In the genomic region with DNA sequence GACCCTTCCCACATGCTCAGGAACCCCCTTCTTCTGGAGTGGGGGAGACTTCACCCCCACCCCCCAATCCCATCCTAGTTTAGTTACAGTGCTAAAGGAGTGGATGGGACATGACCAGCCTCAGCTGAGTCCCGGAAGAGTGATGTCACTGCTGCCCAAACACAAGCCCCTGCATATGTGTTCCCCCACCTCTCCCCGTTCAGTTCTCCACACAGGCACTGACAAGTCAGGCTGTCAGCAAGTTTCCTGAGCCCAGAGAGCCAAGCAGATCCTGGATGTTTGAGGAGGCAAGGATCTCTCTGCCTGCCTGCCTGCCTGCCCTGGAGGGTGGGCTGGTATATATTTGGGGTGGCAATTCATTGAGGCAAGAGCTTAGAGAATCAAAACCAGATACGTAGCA, we compare ENCODE assay signal across 9 mouse cellular contexts. TPM values are rescaled to one million over a fixed set of nuclear protein-coding genes. Genes with fewer than 3 reads are reported as not detected.
DNase-seq lines count a peak whose midpoint lies in the region; ATAC-seq lines count a peak whose summit lies in the region.
"Had no signal": no experiment of that assay in that cellular context is flagged by ENCODE, and none has a peak within 500 bp of the region (broad histone marks: within the 10 kb centered on the region; RNA-seq: fewer than 3 reads in every experiment).

No protein-coding gene starts in this region.

- H3K27me3 ChIP-seq in limb, embryonic 13.5 days: peaks cover 3% of the 10 kb centered on the region; the same call in 1 of the 2 replicates
- no peaks in the 10 kb centered on the region for H3K27me3 ChIP-seq in stomach, embryonic 16.5 days (ENCODE audit: control insufficient read depth, insufficient read depth, low read length)

- 13% methylated on average over 3 of the region's 3 CpGs for WGBS in limb, embryonic 13.5 days
- WGBS in stomach, embryonic 16.5 days: 26% methylated on average over 3 of the region's 3 CpGs

- H3K36me3 ChIP-seq in limb, embryonic 13.5 days: peaks cover 90% of the 10 kb centered on the region
- peaks cover 17% of the 10 kb centered on the region for H3K36me3 ChIP-seq in stomach, embryonic 16.5 days (ENCODE audit: control insufficient read depth, insufficient read depth, low read length)

- peaks cover 72% of the 10 kb centered on the region for H3K4me1 ChIP-seq in limb, embryonic 13.5 days
- peaks cover 28% of the 10 kb centered on the region for H3K4me1 ChIP-seq in stomach, embryonic 16.5 days (ENCODE audit: control insufficient read depth, insufficient read depth, low read length)

- H3K4me2 ChIP-seq in limb, embryonic 13.5 days (replicated peaks): peak overlapping the region; percentile 56
- peak overlapping the region; percentile 39 for H3K4me2 ChIP-seq in stomach, embryonic 16.5 days (ENCODE audit: low read depth, low read length)

- H3K9me3 ChIP-seq in limb, embryonic 13.5 days: no peaks in the 10 kb centered on the region
- H3K9me3 ChIP-seq in stomach, embryonic 16.5 days (replicated peaks; ENCODE audit: control insufficient read depth, low read length): no peaks in the 10 kb centered on the region

- H3K4me3 ChIP-seq in limb, embryonic 13.5 days: no peak overlapping the region
- H3K4me3 ChIP-seq in stomach, embryonic 16.5 days (replicated peaks; ENCODE audit: low read length): no peak overlapping the region

- H3K9ac ChIP-seq in limb, embryonic 13.5 days: peak overlapping the region; percentile 57; the same call in 1 of the 2 replicates
- H3K9ac ChIP-seq in stomach, embryonic 16.5 days (ENCODE audit: low read length): peak overlapping the region; percentile 54

- ATAC-seq in frontal cortex, adult (ENCODE audit: low TSS enrichment): 0 out of 2 replicates have a peak, but pooled peaks have one; percentile 6
- ATAC-seq in limb, embryonic 13.5 days (ENCODE audit: low FRiP score, low read depth): peak; percentile 30; the same call in 1 of the 2 replicates
- peak; percentile 22; the same call in 1 of the 2 replicates for ATAC-seq in stomach, embryonic 16.5 days (ENCODE audit: insufficient read depth, low FRiP score)
- no peak for ATAC-seq in monocyte, adult 5-6 weeks (replicated peaks; ENCODE audit: insufficient number of reproducible peaks, low FRiP score, low TSS enrichment, poor library complexity, severe bottlenecking)

- no peak for DNase-seq in frontal cortex, postnatal 14 days (ENCODE audit: low spot score in 2 of 2)
- DNase-seq in right cerebral cortex, postnatal 25 days: peak; percentile 11
- DNase-seq in right cerebral cortex, postnatal 4 days: no peak
- DNase-seq in spleen, postnatal 36 days (ENCODE audit: low spot score in 2 of 2): no peak

- peak overlapping the region; percentile 15; the same call in 1 of the 2 replicates for H3K27ac ChIP-seq in limb, embryonic 13.5 days
- peak overlapping the region; percentile 38; the same call in 1 of the 2 replicates for H3K27ac ChIP-seq in stomach, embryonic 16.5 days (ENCODE audit: low read length)
- H3K27ac ChIP-seq: macrophage had no signal

RNA-seq across cellular contexts. Expression of a gene that starts 44.7 kb away (rescaled TPM):
- polyA plus RNA-seq in limb, embryonic 13.5 days (2015; fragmentation: Nextera tagmentation; extraction: Ambion mirVana): 30.9 and 33.9 TPM in 2 replicates
- polyA plus RNA-seq in stomach, embryonic 16.5 days (2015; fragmentation: Nextera tagmentation; extraction: Ambion mirVana): 10.4 and 11.2 TPM in 2 replicates
- not detected in 3 replicates for total RNA-seq in monocyte, adult 5-6 weeks (2017)
- polyA plus RNA-seq: macrophage had no signal

RNA-seq across cellular contexts. Expression of a gene that starts 45.2 kb away (rescaled TPM):
- 25.9 and 30.2 TPM in 2 replicates for polyA plus RNA-seq in limb, embryonic 13.5 days (2015; fragmentation: Nextera tagmentation; extraction: Ambion mirVana)
- 10.5 and 13.9 TPM in 2 replicates for polyA plus RNA-seq in stomach, embryonic 16.5 days (2015; fragmentation: Nextera tagmentation; extraction: Ambion mirVana)
- 3.1 to 10.1 TPM (median 9.1 TPM) in 3 replicates for total RNA-seq in monocyte, adult 5-6 weeks (2017)
